Mouse (Mus musculus): ENCODE measurements around the gene Armh1.
A peak's percentile ranks its signal among the peaks of the same experiment; 100 is the strongest.

DNA sequence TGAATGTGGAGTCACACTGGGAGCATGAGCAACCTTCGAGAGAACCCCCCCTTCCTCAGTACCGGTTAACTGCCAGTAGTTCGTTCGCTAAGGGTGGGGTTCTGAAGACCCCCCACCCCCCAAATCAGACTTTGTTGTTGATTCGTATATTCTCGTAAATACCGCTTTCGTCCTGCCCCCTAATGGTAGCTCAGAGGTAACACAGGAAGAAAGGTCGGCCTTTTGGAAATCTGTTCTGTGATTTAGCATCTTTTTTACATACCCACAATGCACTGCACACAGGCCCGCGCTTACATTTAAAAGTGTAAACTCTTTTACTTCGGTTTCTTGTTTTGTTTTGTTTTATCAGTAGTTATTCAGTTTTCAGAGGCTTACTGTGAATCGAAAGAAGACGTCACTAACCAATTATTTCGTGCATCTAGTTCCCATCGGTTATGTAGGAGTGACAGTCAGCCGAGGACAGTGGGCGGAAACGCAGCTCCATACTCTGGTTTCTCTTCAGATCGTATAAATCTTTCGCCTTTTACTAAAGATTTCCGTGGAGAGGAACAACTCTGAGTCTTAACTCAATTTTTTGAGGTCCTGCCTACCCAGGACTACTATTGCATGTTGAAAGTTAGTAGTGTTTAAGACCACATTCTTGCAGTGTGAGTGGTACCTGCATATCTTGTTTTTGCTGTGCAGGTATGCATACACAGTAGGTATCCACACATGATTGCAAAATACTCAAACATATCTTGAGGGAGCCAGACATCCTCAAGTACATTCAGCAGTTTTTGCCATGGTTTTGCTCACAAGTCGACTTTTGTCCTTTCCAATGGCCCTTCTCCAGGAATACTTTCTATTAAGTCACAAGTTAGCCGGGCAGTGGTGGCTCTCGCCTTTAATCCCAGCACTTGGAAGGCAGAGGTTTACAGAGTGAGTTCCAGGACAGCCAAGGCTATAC, 49.6 kb downstream of the Armh1 start:
- TF ChIP-seq CTCF (IDR thresholded peaks at IDR 0.05; ENCODE audit: extremely low read depth, insufficient read depth, low read length) (peak; percentile 33; the same call in 1 of the 2 replicates), POLR2A (IDR thresholded peaks at IDR 0.05; ENCODE audit: extremely low read depth, insufficient read depth, low read length) (0 out of 2 replicates have a peak, but pooled peaks have one; percentile 37)
